Mouse (Mus musculus) bone marrow, adult 2 months (tissue): ENCODE results near the gene Cyb5d2. TPM values are rescaled to one million over a fixed set of nuclear protein-coding genes. Genes with fewer than 3 reads are reported as not detected.

ENCODE experiments used
- H3K27ac ChIP-seq: fragments of 200-500 bp; 2 replicates; pipeline ENCODE4 v1.5.1; 2012; ENCODE audit warnings: low read depth, mild to moderate bottlenecking, control low read depth, inconsistent platforms, low read length; ENCODE audit not compliant: control insufficient read depth, poor library complexity, insufficient read depth
- H3K4me1 ChIP-seq: fragments of 200-500 bp; 2 replicates; pipeline ENCODE4 v1.6.1; 2011; ENCODE audit warnings: low read length; ENCODE audit not compliant: control insufficient read depth, insufficient read depth
- H3K4me3 ChIP-seq: fragments of 200-500 bp; replicated peaks from 2 replicates; pipeline ENCODE3; 2011; ENCODE audit warnings: mild to moderate bottlenecking, low read depth, low read length, control low read depth; ENCODE audit not compliant: control insufficient read depth
- CTCF ChIP-seq: fragments of 200-500 bp; IDR thresholded peaks from 2 replicates; pipeline ENCODE4 v1.5.1; 2011; ENCODE audit warnings: low read length, control low read depth; ENCODE audit not compliant: control insufficient read depth, insufficient read depth
- POLR2A ChIP-seq: fragments of 200-500 bp; IDR thresholded peaks from 2 replicates; pipeline ENCODE4 v1.6.1; 2011; ENCODE audit warnings: low read depth, mild to moderate bottlenecking, control low read depth, low read length, borderline replicate concordance; ENCODE audit not compliant: control insufficient read depth
- WGBS: fragments of 180-500 bp; shearing (Covaris S2); methylation state at CpG from one replicate; pipeline ENCODE4 v1.1.7; 2018; 5-methylcytosine and 5-hydroxymethylcytosine counted together
- polyA plus RNA-seq: library from polyadenylated mRNA; stranded (reverse); fragments of >200 nt; gene quantifications from 2 replicates; pipeline ENCODE4 v1.2.4, GENCODE M21; 2011; ENCODE audit warnings: low replicate concordance; ENCODE audit not compliant: missing spikeins, insufficient read depth, insufficient read length

Cyb5d2 gene
- polyA plus RNA-seq, 1 experiment: 1.8 TPM

GRCm38 (mm10) chr11:72814188-72814587 is 18.2 kb upstream of the Cyb5d2 start:
- Histone ChIP-seq H3K27ac (no peak overlapping the region), H3K4me1 (no peaks in the 10 kb centered on the region), H3K4me3 (no peak overlapping the region)
- WGBS: 82% methylated on average over 2 of the region's 2 CpGs
- peak; percentile 13; the same call in 1 of the 2 replicates for TF ChIP-seq CTCF
- no peak for TF ChIP-seq POLR2A

GRCm38 (mm10) chr11:72813687-72814086 is 17.7 kb upstream of the Cyb5d2 start:
- Histone ChIP-seq H3K4me3 (no peak overlapping the region), H3K27ac (no peak overlapping the region), H3K4me1 (no peaks in the 10 kb centered on the region)
- TF ChIP-seq CTCF (no peak), POLR2A (no peak)
- 88% methylated on average over 5 of the region's 5 CpGs for WGBS

- H3K27ac ChIP-seq: no peak overlapping the region
- H3K4me1 ChIP-seq: no peaks in the 10 kb centered on the region; the same call in 1 of the 2 replicates
- no peak for TF ChIP-seq POLR2A
- TF ChIP-seq CTCF: no peak
- 85% methylated on average over 4 of the region's 4 CpGs for WGBS
- no peak overlapping the region for H3K4me3 ChIP-seq
Measured at GRCm38 (mm10) chr11:72807992-72808391, 12.1 kb upstream of the Cyb5d2 start.

- TF ChIP-seq POLR2A (no peak), CTCF (no peak)
- H3K4me1 ChIP-seq: no peaks in the 10 kb centered on the region; the same call in 1 of the 2 replicates
- WGBS: 79% methylated on average over 2 of the region's 2 CpGs
Measured at GRCm38 (mm10) chr11:72806556-72806955, 10.6 kb upstream of the Cyb5d2 start.

GRCm38 (mm10) chr11:72805232-72805631 is 9.3 kb upstream of the Cyb5d2 start:
- TF ChIP-seq POLR2A (no peak), CTCF (no peak)
- H3K4me1 ChIP-seq: no peaks in the 10 kb centered on the region; the same call in 1 of the 2 replicates
- no peak overlapping the region for H3K4me3 ChIP-seq
- 80% methylated on average over 3 of the region's 3 CpGs for WGBS
- H3K27ac ChIP-seq: no peak overlapping the region

More at GRCm38 (mm10) chr11:72806556-72806955, 10.6 kb upstream of the Cyb5d2 start:
- no peak overlapping the region for H3K4me3 ChIP-seq
- H3K27ac ChIP-seq: no peak overlapping the region

GRCm38 (mm10) chr11:72804586-72804985 is 8.6 kb upstream of the Cyb5d2 start:
- H3K27ac ChIP-seq: no peak overlapping the region
- H3K4me3 ChIP-seq: no peak overlapping the region
- TF ChIP-seq POLR2A (no peak), CTCF (no peak)
- no peaks in the 10 kb centered on the region; the same call in 1 of the 2 replicates for H3K4me1 ChIP-seq

- Histone ChIP-seq H3K4me1 (no peaks in the 10 kb centered on the region; the same call in 1 of the 2 replicates), H3K4me3 (no peak overlapping the region), H3K27ac (no peak overlapping the region)
- TF ChIP-seq CTCF (no peak), POLR2A (no peak)
- 85% methylated on average over 3 of the region's 3 CpGs for WGBS
Measured at GRCm38 (mm10) chr11:72803038-72803437, 7.1 kb upstream of the Cyb5d2 start.

- Histone ChIP-seq H3K27ac (no peak overlapping the region), H3K4me1 (no peaks in the 10 kb centered on the region; the same call in 1 of the 2 replicates), H3K4me3 (no peak overlapping the region)
- TF ChIP-seq CTCF: no peak
- TF ChIP-seq POLR2A: no peak
Measured at GRCm38 (mm10) chr11:72801182-72801581, 5.2 kb upstream of the Cyb5d2 start.

GRCm38 (mm10) chr11:72798112-72798511 is 2.2 kb upstream of the Cyb5d2 start:
- Histone ChIP-seq H3K27ac (no peak overlapping the region), H3K4me3 (no peak overlapping the region), H3K4me1 (no peaks in the 10 kb centered on the region; the same call in 1 of the 2 replicates)
- TF ChIP-seq CTCF (no peak), POLR2A (no peak)
